Mouse (Mus musculus): Measurements from ENCODE around the gene Fam19a5. TPM values are rescaled to one million over a fixed set of nuclear protein-coding genes. Genes with fewer than 3 reads are reported as not detected.

The Fam19a5 gene
- polyA plus RNA-seq, 1 experiment from 2014 or later: 3.6 TPM

- Histone ChIP-seq H3K36me3 (ENCODE audit: control insufficient read depth, insufficient read depth, low read length) (no peaks in the 10 kb centered on the region), H3K4me1 (replicated peaks; ENCODE audit: control insufficient read depth, insufficient read depth) (no peaks in the 10 kb centered on the region; the same call in 1 of the 2 replicates), H3K4me3 (ENCODE audit: low read depth, low read length) (no peak overlapping the region), H3K27me3 (ENCODE audit: control insufficient read depth, insufficient read depth, low read length) (peaks cover 25% of the 10 kb centered on the region; the same call in 1 of the 2 replicates), H3K9ac (ENCODE audit: low read length) (no peak overlapping the region), H3K27ac (replicated peaks) (no peak overlapping the region), H3K4me2 (replicated peaks; ENCODE audit: low read depth) (no peak overlapping the region), H3K9me3 (ENCODE audit: control insufficient read depth, low read length) (no peaks in the 10 kb centered on the region)
- ATAC-seq (ENCODE audit: low FRiP score, low TSS enrichment) (no peak), DNase-seq (ENCODE audit: low spot score) (no peak)
- TF ChIP-seq CTCF (IDR thresholded peaks at IDR 0.05; ENCODE audit: low read depth) (peak; percentile 32), EP300 (optimal IDR thresholded peaks at IDR 0.05) (no peak)
- 67% methylated on average over 1 of the region's 1 CpGs for WGBS
Observed at GRCm38 (mm10) chr15:87541656-87542055, 2.4 kb upstream of the Fam19a5 start.

- WGBS: under 1% methylated on average over 72 of the region's 84 CpGs
- H3K27me3 ChIP-seq (ENCODE audit: control insufficient read depth, insufficient read depth, low read length): peaks cover 25% of the 10 kb centered on the region; the same call in 1 of the 2 replicates
- no peaks in the 10 kb centered on the region; the same call in 1 of the 2 replicates for H3K4me1 ChIP-seq (replicated peaks; ENCODE audit: control insufficient read depth, insufficient read depth)
- no peaks in the 10 kb centered on the region for H3K36me3 ChIP-seq (ENCODE audit: control insufficient read depth, insufficient read depth, low read length)
- H3K4me2 ChIP-seq (replicated peaks; ENCODE audit: low read depth): peak overlapping the region; percentile 62
- H3K4me3 ChIP-seq (ENCODE audit: low read depth, low read length): peak overlapping the region; percentile 42
- peak; percentile 67 for ATAC-seq (ENCODE audit: low FRiP score, low TSS enrichment)
- no peaks in the 10 kb centered on the region for H3K9me3 ChIP-seq (ENCODE audit: control insufficient read depth, low read length)
- peak; percentile 70 for DNase-seq (ENCODE audit: low spot score)
- H3K9ac ChIP-seq (ENCODE audit: low read length): no peak overlapping the region
- TF ChIP-seq EP300 (optimal IDR thresholded peaks at IDR 0.05): no peak
- TF ChIP-seq CTCF (IDR thresholded peaks at IDR 0.05; ENCODE audit: low read depth): peak; percentile 13; the same call in 1 of the 2 replicates
- no peak overlapping the region for H3K27ac ChIP-seq (replicated peaks)
Observed at GRCm38 (mm10) chr15:87544401-87545129, 466 bp downstream of the Fam19a5 start.

GRCm38 (mm10) chr15:87545130-87545642, 1.1 kb downstream of the Fam19a5 start:
- TF ChIP-seq CTCF (IDR thresholded peaks at IDR 0.05; ENCODE audit: low read depth) (no peak), EP300 (optimal IDR thresholded peaks at IDR 0.05) (no peak)
- H3K27me3 ChIP-seq (ENCODE audit: control insufficient read depth, insufficient read depth, low read length): peaks cover 25% of the 10 kb centered on the region; the same call in 1 of the 2 replicates
- 17% methylated on average over 18 of the region's 18 CpGs for WGBS
- ATAC-seq (ENCODE audit: low FRiP score, low TSS enrichment): 0 out of 2 replicates have a peak, but pooled peaks have one; percentile 8
- no peak overlapping the region for H3K9ac ChIP-seq (ENCODE audit: low read length)
- no peaks in the 10 kb centered on the region for H3K36me3 ChIP-seq (ENCODE audit: control insufficient read depth, insufficient read depth, low read length)
- no peaks in the 10 kb centered on the region for H3K9me3 ChIP-seq (ENCODE audit: control insufficient read depth, low read length)
- no peak overlapping the region for H3K27ac ChIP-seq (replicated peaks)
- peak overlapping the region; percentile 62 for H3K4me2 ChIP-seq (replicated peaks; ENCODE audit: low read depth)
- H3K4me1 ChIP-seq (replicated peaks; ENCODE audit: control insufficient read depth, insufficient read depth): no peaks in the 10 kb centered on the region; the same call in 1 of the 2 replicates
- DNase-seq (ENCODE audit: low spot score): no peak
- peak overlapping the region; percentile 42 for H3K4me3 ChIP-seq (ENCODE audit: low read depth, low read length)

GRCm38 (mm10) chr15:87545731-87546360, 1.7 kb downstream of the Fam19a5 start:
- DNase-seq (ENCODE audit: low spot score) (no peak), ATAC-seq (ENCODE audit: low FRiP score, low TSS enrichment) (no peak)
- Histone ChIP-seq H3K9me3 (ENCODE audit: control insufficient read depth, low read length) (no peaks in the 10 kb centered on the region), H3K4me3 (ENCODE audit: low read depth, low read length) (no peak overlapping the region), H3K4me1 (replicated peaks; ENCODE audit: control insufficient read depth, insufficient read depth) (no peaks in the 10 kb centered on the region; the same call in 1 of the 2 replicates), H3K36me3 (ENCODE audit: control insufficient read depth, insufficient read depth, low read length) (no peaks in the 10 kb centered on the region), H3K27me3 (ENCODE audit: control insufficient read depth, insufficient read depth, low read length) (peaks cover 25% of the 10 kb centered on the region; the same call in 1 of the 2 replicates), H3K4me2 (replicated peaks; ENCODE audit: low read depth) (no peak overlapping the region), H3K9ac (ENCODE audit: low read length) (no peak overlapping the region), H3K27ac (replicated peaks) (no peak overlapping the region)
- 28% methylated on average over 8 of the region's 8 CpGs for WGBS
- TF ChIP-seq EP300 (optimal IDR thresholded peaks at IDR 0.05): no peak
- no peak for TF ChIP-seq CTCF (IDR thresholded peaks at IDR 0.05; ENCODE audit: low read depth)

GRCm38 (mm10) chr15:87547022-87547421, 2.9 kb downstream of the Fam19a5 start:
- 53% methylated on average over 5 of the region's 5 CpGs for WGBS
- ATAC-seq (ENCODE audit: low FRiP score, low TSS enrichment): no peak
- H3K4me1 ChIP-seq (replicated peaks; ENCODE audit: control insufficient read depth, insufficient read depth): no peaks in the 10 kb centered on the region; the same call in 1 of the 2 replicates
- TF ChIP-seq EP300 (optimal IDR thresholded peaks at IDR 0.05) (no peak), CTCF (IDR thresholded peaks at IDR 0.05; ENCODE audit: low read depth) (peak; percentile 57)
- peaks cover 25% of the 10 kb centered on the region; the same call in 1 of the 2 replicates for H3K27me3 ChIP-seq (ENCODE audit: control insufficient read depth, insufficient read depth, low read length)
- DNase-seq (ENCODE audit: low spot score): no peak
- H3K4me3 ChIP-seq (ENCODE audit: low read depth, low read length): no peak overlapping the region
- no peak overlapping the region for H3K9ac ChIP-seq (ENCODE audit: low read length)
- H3K36me3 ChIP-seq (ENCODE audit: control insufficient read depth, insufficient read depth, low read length): no peaks in the 10 kb centered on the region
- no peaks in the 10 kb centered on the region for H3K9me3 ChIP-seq (ENCODE audit: control insufficient read depth, low read length)
- H3K4me2 ChIP-seq (replicated peaks; ENCODE audit: low read depth): no peak overlapping the region
- H3K27ac ChIP-seq (replicated peaks): no peak overlapping the region
